Mouse (Mus musculus) frontal cortex, postnatal 14 days (tissue): ENCODE results near the gene Scaf11.
"Not testable (repeated sequence)": the region's sequence is repeated elsewhere in the genome, so short reads cannot be mapped to it uniquely, and the experiment has no call there.

Experiments
- DNase-seq, 2 experiments: peaks; one replicate each; pipeline ENCODE4 v3.0.0; 2022; ENCODE audit warnings: low spot score in 2 of 2

Scaf11 gene

DNA sequence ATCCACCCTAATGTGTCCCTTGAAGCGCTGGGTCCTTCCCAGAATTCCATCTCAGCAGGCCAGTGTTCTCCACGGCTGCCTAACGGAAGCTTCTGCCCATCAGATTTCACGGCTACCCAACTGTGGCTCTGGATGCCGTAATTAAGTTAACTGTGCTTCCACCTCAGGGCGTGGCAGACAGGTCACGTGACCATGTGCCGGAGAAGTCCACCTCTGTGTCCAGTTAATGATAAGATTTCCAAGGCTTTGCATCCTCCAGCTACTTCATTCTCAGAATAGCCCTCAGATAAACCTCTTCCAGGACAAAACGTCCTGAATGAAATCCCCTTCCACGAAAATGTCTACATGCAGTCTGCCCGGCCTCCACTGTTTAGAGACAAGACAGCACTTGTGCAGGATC, 4.4 kb upstream of the Scaf11 start:
- no peak for DNase-seq

DNA sequence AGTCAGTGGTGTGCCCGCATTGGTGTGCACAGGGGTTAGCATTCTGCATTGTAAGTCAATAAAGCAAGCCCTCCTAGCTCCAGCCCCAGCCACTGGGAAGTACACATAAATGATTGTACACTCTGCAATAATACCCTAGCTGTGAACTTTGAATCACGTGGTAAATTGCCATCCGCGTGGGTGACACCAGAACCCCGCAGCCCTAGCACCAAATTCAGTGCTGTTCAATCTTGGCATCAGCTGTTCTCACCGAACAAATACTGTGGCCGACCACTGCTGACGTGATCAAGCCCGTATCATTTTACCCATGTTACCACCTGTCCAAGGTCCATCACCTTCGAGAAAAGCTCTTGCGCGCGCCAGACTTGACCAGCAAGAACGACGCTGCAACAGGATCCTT, 3.2 kb upstream of the Scaf11 start:
- no peak for DNase-seq

DNA sequence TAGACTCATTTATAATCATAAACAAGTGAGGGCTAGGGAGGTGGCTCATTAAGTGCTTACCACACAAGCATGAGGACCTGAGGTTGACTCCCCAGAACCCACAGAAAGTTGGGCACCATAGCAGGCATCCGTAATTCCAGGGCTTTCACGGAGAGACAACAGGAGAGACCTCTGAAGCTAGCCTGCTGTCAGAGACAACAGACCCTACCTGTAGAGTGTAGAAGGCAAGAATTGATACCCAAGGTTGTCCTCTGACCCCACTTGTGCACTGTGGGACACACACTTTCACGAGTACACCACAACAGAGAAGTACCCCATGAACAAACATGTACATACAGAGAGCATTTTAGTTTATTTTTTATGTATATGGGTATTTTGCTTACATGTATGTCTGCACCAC, 2.0 kb upstream of the Scaf11 start:
- no peak for DNase-seq

DNA sequence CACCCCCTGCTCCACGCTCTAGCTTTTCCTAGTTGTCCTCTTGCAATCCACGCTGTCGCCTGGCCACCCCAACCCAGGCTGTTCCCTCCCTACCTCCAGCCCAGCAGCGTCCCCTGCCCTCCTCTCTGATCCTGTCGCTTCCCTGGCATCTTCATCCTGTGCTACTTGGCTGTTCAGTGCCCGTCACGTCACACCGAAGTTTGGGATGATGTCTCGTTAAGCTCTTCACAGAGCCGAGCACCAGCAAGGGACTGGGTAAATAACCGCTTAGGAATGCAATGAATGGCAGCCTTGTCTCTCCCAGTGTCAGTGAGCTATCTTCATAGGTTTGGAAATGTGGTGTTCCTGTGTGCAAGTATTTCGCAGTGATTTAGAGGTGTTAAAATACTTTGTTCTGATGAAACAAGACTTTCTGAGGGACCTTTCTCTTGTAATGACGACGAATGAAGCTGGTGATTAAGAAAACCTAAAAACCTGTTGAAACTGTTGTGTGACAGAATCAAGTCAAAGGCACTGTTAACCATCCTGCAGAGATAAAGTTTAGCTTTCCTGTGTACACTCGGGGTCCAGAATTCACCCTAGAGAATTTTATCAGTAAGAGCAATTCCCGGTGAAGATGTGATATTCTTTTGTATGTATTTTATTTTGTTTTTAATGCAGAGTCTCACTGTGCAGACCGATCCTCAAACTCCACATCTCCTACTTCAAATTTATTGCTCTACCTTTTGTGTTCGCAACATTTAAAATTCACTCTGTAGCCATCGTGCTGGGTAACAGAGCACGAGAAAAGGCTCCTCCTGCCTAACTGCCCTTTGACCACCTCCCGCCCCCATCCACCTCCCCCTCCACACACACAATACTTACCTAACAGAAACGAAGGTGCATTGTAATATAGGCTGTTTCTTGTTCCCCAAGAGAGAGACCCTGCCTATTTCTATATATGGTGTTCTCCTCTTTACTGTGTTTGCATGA, 1.2 kb upstream of the Scaf11 start:
- no peak for DNase-seq

DNA sequence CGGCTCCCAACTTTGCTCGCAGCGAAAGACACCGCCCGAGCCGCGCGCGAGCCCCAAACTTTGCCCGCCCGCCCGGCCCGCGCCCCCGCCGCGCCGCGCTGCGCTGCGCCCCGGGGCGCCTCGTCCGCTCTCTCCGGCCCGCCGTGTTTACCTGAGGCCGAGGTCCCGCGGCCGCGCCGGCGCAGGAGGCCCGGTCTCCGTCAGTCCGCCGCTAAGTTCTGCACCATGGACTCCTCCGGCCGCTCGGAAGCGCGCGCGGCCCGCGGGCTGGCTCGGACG, 253 bp downstream of the Scaf11 start:
- no peak for DNase-seq

DNA sequence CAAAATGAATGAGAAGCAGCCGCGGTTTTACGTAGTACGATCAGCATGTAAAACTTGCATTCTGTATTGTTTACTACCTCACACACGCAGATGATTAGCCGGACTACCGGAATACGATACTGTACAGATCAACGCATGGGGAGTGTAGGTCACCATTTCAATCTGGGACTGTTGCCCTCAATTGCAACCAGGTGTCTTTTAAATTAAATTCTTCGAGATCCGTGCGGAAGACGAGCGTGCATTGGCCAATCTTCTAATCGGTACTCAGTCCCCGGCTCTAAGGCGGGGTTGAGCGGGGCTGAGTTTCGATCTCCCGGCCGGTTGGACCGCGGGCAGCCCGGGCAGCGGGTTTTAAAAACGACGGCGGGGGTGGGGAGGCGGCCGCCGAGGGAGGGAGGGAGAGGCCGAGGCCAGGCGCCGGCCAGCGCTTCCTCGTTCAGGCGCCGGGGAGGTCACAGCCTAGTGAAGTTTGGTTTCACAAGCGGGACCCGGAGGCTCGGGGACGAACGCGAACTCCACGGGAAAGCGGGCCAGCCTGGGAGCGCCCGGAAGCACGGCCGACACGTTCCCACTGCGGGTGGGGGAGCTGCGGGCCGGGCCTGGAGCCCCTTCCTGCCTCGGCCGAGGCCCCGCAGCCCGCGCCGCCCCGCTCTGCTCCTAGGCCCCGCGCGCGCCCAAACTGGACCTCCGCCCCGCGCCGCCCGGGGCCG, 747 bp downstream of the Scaf11 start:
- peak in 1 of 2 experiments; percentile 30 for DNase-seq

DNA sequence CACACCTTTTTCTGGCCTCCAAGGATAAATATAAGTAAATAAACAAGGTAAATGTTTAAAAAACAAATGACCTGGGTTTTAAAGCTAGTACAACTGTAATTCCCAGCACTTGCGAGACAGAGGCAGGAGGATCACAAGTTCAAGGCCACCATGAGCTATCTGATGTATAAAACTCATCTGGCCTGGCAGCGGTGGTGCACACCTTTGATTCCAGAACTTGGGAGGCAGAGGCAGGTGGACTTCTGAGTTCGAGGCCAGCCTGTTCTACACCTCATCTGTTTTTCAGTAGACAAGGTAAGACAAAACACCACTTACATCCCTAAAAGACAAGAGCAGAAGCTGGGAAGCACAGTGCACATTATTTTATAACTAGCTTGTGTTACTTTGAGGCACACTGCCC, 2.4 kb downstream of the Scaf11 start:
- DNase-seq = no peak

DNA sequence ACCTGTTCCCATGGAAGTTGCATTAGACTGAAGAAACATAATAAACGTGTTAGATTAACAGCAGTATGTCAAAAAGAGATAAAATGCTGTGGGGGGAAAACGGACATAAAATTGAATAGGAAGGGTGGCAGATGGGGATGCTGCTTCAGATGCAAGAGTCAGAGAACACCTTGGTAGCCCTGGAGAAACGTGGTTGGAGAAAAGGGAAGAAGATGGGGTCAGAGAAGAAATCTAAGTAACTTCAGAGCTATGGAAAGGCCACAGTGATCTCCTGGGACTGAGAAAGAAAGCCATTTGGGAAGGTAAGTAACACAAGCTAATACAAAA, 3.3 kb downstream of the Scaf11 start:
- DNase-seq = no peak

DNA sequence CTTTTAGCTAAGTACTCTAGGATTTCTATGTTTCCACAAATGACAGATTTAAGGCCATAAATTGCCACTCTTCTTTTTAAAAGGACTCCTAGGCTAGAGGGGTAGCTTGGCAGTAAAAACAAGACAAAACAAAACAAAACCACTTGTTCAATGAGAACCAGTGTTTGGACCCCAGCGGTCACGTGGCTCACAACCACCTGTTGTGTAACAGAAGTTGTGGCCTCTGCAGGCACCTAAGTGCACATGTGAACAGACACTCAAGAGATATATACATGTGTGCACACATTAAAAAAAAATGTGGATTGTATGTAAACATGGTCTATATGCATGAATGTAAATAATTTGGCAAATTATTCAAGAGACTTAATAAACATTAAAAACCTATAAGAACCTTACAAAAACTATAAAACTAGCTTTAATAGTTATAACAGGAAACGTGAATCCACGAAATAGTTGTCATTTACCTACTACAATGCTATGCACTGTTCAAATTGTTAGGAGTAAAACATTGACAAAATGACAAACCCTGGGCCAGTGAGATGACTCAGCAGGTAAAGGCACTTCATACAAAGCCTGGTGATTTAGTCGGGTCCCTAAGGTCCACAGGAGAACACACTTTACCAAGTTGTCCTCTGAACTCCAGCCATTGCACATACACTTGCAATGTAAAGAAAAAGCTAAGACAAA, 3.8 kb downstream of the Scaf11 start:
- no peak for DNase-seq

DNA sequence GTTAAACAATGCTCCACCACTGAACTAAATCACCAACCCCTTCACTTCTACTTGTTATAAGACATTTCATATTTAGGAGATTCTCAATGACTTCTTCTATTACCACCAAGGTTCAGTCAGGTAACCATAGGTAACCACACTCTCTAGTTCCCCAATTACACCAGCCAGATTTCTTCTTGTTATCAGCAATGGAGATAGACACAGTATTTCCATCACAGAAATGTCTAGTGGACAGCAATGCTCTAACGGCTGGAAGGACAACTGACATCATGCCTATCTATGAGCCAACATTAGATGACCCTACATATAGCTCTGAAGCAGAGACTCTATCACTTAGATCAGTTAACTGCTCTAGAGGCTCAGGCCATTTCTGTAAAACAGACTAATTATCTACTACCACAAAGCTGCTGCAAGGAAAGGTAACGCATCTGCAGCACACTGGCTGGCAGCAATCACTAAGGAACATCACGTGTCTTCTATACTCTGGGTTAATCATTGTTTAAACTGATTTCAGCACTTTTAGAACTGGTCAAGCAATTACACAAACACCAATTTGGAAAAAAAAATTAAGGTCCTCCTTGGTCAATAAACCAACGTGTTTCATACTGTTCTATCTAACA, 4.9 kb downstream of the Scaf11 start:
- DNase-seq = no peak

DNA sequence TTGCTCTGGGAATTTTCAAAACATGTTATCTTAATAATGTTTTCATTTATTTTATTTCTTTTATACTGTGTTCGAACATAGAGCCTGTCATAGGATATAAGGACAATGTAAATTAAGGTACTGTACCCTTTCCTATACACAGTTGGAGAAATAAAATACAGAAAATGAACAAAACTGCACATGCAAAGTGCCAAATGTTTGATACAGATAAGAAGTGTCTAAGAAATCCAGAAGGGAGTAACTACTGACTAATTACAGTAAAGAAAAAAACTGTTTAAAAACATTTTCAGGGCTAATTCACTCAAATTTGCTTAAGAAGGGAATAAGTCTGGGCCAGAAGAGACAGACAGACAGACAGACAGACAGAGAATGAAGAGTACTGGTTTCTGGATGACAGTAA, 7.3 kb downstream of the Scaf11 start:
- no peak for DNase-seq

DNA sequence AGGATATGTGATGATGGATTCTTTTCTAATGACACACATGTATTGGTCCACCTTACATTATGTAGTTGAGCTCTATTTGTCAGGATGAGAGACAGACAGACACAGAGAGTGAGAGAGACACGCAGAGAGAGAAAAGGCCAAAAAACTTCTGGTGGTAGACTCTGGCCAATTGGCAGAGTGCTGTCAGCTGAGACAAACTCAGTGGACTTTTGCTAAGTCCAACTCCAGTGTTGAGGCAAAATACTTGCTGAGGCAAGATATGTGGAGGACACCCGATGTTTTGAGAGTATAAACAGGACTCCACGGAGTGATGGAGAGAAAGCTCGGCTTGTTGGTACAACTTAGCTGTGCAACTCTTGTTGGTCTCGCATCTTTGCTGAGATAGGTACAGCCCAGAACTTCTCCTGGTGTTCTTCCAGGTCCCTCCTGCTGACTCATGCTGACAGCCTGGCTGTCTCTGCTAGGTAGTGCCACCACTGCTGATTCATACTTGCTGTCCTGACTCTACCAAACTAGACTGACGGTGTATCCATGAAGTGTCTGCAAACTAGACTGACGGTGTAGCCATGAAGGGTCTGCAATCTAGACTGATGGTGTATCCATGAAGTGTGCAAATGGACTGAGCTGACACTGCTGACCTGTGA, 11.9 kb downstream of the Scaf11 start:
- DNase-seq = no peak

DNA sequence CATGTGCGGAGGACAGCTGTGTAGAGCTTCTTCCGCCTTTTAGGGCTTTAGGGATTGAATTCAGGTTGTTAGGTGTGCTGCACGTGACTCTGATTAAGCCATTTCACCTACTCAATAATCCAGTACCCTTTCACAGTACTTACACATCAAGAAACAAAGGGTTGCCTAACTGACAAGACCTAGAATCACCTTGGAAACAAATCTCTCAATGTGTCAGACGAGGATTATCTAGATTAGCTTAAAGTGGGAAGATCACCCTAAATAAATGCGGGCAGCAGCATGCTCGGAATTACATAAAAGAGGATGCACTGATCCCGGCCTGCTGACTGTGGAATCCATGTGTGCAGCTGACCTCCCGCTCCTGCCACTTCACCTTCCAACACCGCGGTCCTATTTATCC, 13.9 kb downstream of the Scaf11 start:
- no peak for DNase-seq

DNA sequence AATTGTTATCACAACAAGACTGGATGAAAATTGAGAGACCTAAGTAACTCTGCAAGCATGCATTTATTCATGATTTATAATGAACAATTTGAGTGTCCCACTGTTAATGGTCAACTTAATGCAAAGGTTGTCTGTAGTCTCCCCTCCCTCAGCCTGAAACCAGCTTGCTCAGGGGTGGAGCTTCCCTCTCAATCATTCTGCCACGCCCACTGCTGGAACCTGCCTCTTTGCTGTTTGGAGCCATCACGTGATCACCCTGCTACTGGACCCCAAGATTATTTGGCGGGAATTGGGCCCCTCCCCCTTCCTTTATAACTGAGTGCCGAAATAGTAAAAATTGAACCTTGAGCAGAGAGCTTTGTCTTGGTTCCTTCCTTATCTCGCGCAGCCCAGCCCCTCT, 19.2 kb downstream of the Scaf11 start:
- DNase-seq = not testable (repeated sequence)

DNA sequence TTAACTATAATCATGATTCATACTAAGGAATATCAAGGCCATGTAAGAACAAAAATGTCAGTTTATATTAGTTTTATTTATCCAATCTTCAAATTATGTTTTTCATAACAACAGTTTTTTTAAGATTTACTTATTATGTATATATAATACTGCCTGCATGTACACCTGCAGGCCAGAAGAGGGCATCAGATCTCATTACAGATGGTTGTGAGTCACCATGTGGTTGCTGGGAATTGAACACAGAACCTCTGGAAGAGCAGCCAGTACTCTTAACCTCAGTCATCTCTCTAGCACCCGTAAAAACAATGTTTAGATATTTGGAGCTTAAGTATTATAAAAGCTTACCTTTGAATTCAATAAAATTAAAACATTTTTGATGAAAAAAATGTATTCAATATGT, 26.4 kb downstream of the Scaf11 start:
- no peak for DNase-seq

DNA sequence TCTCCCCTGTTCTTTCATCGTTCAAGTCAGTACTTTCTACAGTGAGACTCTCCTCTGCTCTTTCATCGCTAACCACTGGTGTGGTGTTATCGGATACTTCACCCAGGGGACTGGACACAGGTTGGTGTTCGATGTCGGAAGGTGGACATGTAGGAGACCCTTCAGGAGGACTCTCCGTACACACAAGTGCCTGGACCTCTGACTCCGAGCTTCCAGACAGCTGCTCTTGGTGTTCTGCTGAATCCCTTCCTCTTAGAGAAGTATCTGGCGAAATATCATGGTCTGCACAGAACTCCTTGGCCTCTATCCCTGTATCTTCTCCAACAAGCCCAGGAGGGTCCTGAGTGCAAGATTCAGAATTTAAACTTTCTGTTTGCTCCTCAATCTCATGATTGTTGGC, 40.7 kb downstream of the Scaf11 start:
- no peak for DNase-seq

DNA sequence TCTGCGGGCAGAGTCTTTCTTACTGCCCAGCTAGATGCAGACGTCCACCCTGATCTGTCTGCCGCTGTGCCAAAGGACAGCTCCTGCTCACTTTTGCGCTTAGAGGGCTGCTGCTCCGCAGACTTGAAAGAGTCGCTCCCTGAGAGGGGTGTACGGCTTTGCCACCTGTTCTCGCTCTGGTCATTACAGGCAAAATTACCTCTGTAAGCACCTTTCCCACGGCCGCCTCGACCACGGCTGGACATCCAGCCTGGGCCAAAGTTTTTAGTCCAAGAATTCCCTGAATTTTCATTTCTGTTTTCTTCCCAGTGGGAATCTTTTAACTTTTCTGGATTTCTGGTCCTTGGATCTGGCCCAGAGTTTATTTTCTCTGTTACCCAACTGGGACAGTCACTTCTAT, 42.5 kb downstream of the Scaf11 start:
- DNase-seq = no peak

DNA sequence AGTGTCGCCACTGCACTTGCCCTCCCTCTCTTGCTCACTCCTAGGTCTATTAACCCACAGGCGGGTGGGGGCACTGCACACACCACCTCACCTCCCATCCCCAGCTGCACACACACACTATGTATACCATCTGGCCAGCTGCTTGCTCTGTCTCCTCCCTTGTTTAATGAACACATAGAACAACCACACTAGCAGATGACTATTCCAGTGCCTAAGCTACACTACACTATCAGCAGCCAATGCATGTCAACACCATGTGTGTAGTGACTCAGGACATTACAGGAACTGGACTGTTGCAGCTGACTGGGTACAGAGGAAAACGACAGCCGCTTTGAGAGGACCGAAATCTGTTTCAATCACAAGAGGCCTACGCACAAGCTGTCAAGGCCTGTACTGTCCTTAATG, 51.9 kb downstream of the Scaf11 start:
- DNase-seq = no peak

DNA sequence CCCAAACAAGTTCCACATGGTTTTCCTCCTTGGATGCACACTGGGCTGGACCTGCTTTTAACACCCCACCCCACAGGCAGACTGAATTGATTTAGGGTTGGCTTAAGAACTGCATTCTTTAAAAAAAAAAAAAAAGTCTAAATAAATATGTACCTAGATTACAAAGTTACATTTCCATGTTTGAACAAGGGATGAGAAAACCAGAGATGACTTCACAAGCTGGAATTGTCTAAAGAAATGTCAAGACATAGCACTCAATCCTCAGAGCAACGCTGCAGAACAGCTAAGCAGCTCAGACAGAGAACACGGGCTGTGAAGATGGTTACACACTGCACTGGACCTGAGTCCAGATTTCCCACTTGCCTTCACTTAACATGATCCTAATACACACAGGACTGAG, 53.5 kb downstream of the Scaf11 start:
- DNase-seq = no peak

DNA sequence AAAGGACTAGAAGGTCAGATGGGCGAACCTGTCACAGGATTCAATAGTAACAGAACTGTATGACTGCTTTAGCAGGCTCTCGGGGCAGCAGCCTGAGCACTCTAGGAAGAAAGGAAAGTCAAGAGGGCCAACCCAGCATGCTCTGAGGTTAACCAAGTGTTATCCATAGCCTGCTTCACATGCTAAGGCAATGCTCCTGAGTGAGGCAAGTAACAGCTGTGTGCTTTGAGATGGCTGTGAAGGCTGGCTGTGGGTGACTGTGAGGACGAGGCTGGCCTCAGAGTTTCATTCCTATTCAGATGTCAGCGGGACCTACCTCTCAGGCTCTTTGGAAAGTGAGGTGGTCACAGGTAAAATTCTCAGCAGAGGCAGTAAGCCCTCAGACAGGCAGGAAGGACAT, 54.4 kb downstream of the Scaf11 start:
- DNase-seq = no peak

DNA sequence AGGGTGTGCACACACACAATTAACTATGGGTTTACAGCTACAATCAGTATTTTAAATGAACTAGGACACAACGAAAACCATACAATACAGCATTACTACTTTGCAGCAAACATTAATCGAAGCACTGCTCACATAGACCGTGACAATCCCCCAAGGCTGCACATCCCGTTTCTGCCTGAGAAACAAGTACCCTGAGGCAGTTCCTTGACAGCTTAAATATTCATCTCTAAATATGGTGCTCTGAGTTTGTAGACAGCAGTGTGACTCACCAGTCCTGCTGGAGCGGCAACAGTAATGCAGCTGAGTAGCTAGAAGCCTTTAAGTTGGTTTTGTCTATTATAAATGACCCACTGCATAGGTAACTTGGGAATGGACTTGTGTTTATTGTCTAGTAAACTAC, 55.1 kb downstream of the Scaf11 start:
- no peak for DNase-seq

DNA sequence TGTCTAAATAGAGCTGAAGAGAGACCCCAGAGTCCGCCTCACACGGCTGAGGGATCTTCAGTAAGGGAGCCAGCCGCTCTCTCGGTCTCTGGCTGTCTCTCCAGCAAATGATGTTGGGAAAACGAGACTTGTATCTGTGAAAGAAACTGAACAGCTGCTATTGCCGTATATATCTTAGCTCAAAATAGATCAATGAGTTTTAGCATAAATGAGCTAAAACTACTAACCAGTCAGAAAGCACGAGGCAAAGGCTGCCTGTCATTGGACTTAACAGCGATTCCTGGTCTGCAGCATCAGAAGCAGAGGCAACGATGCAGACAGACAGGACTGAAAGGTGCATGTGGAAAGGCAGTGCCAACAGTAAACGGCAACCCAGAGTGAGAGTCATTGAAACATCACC, 62.3 kb downstream of the Scaf11 start:
- DNase-seq = no peak
